Mouse (Mus musculus): ENCODE measurements at regions not wholly inside any gene's neighbourhood (a gene's known extent, or its start where the extent isn't known, plus 50 kb on each side); places are given as distances from the start of the nearest gene placed in this dataset.

GRCm38 (mm10) chr1:90406663-90407062 is 196.1 kb upstream of the Cops8 start:
- TF ChIP-seq CTCF (IDR thresholded peaks at IDR 0.05; ENCODE audit: insufficient read depth, low read length) (no peak), POLR2A (IDR thresholded peaks at IDR 0.05; ENCODE audit: borderline replicate concordance, extremely low read depth, low read depth, low read length) (no peak)
- Histone ChIP-seq H3K4me1 (ENCODE audit: control insufficient read depth, insufficient read depth, low read length) (peaks cover 5% of the 10 kb centered on the region; the same call in 1 of the 2 replicates), H3K4me3 (replicated peaks; ENCODE audit: extremely low read depth, low read depth, low read length) (no peak overlapping the region)
- 82% methylated on average over 6 of the region's 6 CpGs for WGBS
- no peak for DNase-seq

DNA sequence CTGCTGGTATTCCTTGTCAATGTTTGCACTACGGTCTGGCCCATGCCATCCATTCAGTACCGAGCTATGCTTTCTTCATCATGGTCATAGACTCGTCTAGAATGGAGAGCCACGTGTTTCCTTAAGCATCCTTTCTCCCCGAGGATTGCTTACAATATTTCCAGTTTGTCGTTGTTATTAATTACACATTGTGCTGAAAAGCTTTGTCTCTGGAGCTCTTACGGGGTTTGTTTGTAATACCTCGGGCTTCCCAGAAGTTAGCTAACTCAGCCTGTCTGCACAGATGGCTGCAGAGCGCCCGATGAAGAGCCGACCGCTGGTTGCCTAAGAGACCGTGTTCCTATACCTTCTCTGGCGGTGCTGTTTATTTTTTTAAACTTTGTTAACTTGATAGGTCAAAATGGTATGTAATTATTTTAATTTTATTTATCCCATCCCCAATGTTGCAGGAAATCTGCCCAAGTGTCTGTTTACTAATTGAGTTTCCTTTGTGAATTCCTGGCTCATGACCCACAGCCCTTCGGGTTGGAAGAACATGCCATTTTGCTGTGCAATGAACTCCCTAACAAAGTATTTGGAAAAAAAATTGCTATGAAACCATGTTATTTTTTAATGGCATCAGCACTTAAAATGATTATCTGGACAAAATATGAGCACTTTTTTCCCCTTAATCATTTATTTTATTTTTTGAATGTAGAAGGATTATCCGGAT is 194.1 kb upstream of the Cops8 start:
- no peak for DNase-seq
- Histone ChIP-seq H3K4me3 (replicated peaks; ENCODE audit: extremely low read depth, low read depth, low read length) (no peak overlapping the region), H3K4me1 (ENCODE audit: control insufficient read depth, insufficient read depth, low read length) (peaks cover 10% of the 10 kb centered on the region)
- TF ChIP-seq POLR2A (IDR thresholded peaks at IDR 0.05; ENCODE audit: borderline replicate concordance, extremely low read depth, low read depth, low read length), result no peak
- TF ChIP-seq CTCF (IDR thresholded peaks at IDR 0.05; ENCODE audit: insufficient read depth, low read length), result no peak
- 39% methylated on average over 16 of the region's 16 CpGs for WGBS

- TF ChIP-seq CTCF (IDR thresholded peaks at IDR 0.05; ENCODE audit: insufficient read depth, low read length), result no peak
- Histone ChIP-seq H3K4me1 (ENCODE audit: control insufficient read depth, insufficient read depth, low read length) (peaks cover 9% of the 10 kb centered on the region), H3K4me3 (replicated peaks; ENCODE audit: extremely low read depth, low read depth, low read length) (no peak overlapping the region)
- WGBS, result 52% methylated on average over 3 of the region's 3 CpGs
- no peak for DNase-seq
These were observed 193.5 kb upstream of the Cops8 start for GRCm38 (mm10) chr1:90409236-90409635.

- no peak for DNase-seq
- Histone ChIP-seq H3K4me1 (ENCODE audit: control insufficient read depth, insufficient read depth, low read length) (peaks cover 9% of the 10 kb centered on the region), H3K4me3 (replicated peaks; ENCODE audit: extremely low read depth, low read depth, low read length) (no peak overlapping the region)
- WGBS, result 44% methylated on average over 9 of the region's 9 CpGs
- TF ChIP-seq POLR2A (IDR thresholded peaks at IDR 0.05; ENCODE audit: borderline replicate concordance, extremely low read depth, low read depth, low read length), result no peak
These were observed 190.2 kb upstream of the Cops8 start for GRCm38 (mm10) chr1:90412511-90413045.

- 95% methylated on average over 4 of the region's 4 CpGs for WGBS
- Histone ChIP-seq H3K4me1 (ENCODE audit: control insufficient read depth, insufficient read depth, low read length) (peaks cover 6% of the 10 kb centered on the region), H3K4me3 (replicated peaks; ENCODE audit: extremely low read depth, low read depth, low read length) (no peak overlapping the region)
- no peak for DNase-seq
- TF ChIP-seq POLR2A (IDR thresholded peaks at IDR 0.05; ENCODE audit: borderline replicate concordance, extremely low read depth, low read depth, low read length), result no peak
These were observed 188.0 kb upstream of the Cops8 start for GRCm38 (mm10) chr1:90414751-90415150.

- Histone ChIP-seq H3K4me3 (replicated peaks; ENCODE audit: extremely low read depth, low read depth, low read length) (no peak overlapping the region), H3K4me1 (ENCODE audit: control insufficient read depth, insufficient read depth, low read length) (no peaks in the 10 kb centered on the region)
- no peak for TF ChIP-seq CTCF (IDR thresholded peaks at IDR 0.05; ENCODE audit: insufficient read depth, low read length)
- no peak for TF ChIP-seq POLR2A (IDR thresholded peaks at IDR 0.05; ENCODE audit: borderline replicate concordance, extremely low read depth, low read depth, low read length)
- 42% methylated on average over 13 of the region's 13 CpGs for WGBS
- DNase-seq, result no peak
These were observed 178.5 kb upstream of the Cops8 start for GRCm38 (mm10) chr1:90424066-90424821.

GRCm38 (mm10) chr1:90428334-90428733 is 174.4 kb upstream of the Cops8 start:
- Histone ChIP-seq H3K4me1 (ENCODE audit: control insufficient read depth, insufficient read depth, low read length) (no peaks in the 10 kb centered on the region), H3K4me3 (replicated peaks; ENCODE audit: extremely low read depth, low read depth, low read length) (no peak overlapping the region)
- no peak for DNase-seq
- 81% methylated on average over 6 of the region's 6 CpGs for WGBS
- TF ChIP-seq POLR2A (IDR thresholded peaks at IDR 0.05; ENCODE audit: borderline replicate concordance, extremely low read depth, low read depth, low read length), result no peak
- no peak for TF ChIP-seq CTCF (IDR thresholded peaks at IDR 0.05; ENCODE audit: insufficient read depth, low read length)

- TF ChIP-seq CTCF (IDR thresholded peaks at IDR 0.05; ENCODE audit: insufficient read depth, low read length) (no peak), POLR2A (IDR thresholded peaks at IDR 0.05; ENCODE audit: borderline replicate concordance, extremely low read depth, low read depth, low read length) (no peak)
- no peak for DNase-seq
- Histone ChIP-seq H3K4me3 (replicated peaks; ENCODE audit: extremely low read depth, low read depth, low read length) (no peak overlapping the region), H3K4me1 (ENCODE audit: control insufficient read depth, insufficient read depth, low read length) (no peaks in the 10 kb centered on the region)
- WGBS, result 73% methylated on average over 7 of the region's 7 CpGs
These were observed 174.0 kb upstream of the Cops8 start for GRCm38 (mm10) chr1:90428774-90429173.

DNA sequence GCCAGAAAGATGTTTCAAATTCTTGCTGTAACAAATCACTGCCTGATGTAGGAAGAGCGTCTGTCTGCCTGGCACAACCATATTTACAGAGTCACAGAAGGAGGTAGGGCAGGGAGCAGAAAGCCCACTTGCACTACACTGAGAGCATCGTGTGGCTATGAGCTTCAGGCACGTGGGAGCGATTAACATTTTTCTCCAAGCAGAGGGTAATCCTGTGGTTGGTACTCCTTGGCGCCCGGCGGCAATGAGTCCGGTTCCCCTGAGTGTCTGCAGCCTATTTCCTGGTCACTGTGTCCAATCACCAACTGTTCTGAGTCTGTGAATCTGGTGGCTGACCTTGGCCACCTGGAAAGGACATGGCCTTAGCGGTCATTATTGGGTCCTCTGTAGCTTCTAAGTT is 172.3 kb upstream of the Cops8 start:
- DNase-seq, result no peak
- H3K4me1 ChIP-seq (ENCODE audit: control insufficient read depth, insufficient read depth, low read length), result no peaks in the 10 kb centered on the region
- H3K4me3 ChIP-seq (replicated peaks; ENCODE audit: extremely low read depth, low read depth, low read length), result no peak overlapping the region
- WGBS, result 92% methylated on average over 9 of the region's 9 CpGs
- TF ChIP-seq CTCF (IDR thresholded peaks at IDR 0.05; ENCODE audit: insufficient read depth, low read length) (no peak), POLR2A (IDR thresholded peaks at IDR 0.05; ENCODE audit: borderline replicate concordance, extremely low read depth, low read depth, low read length) (no peak)

- no peak overlapping the region for H3K4me3 ChIP-seq (replicated peaks; ENCODE audit: extremely low read depth, low read depth, low read length)
- no peak for DNase-seq
- WGBS, result 70% methylated on average over 6 of the region's 6 CpGs
- TF ChIP-seq POLR2A (IDR thresholded peaks at IDR 0.05; ENCODE audit: borderline replicate concordance, extremely low read depth, low read depth, low read length) (no peak), CTCF (IDR thresholded peaks at IDR 0.05; ENCODE audit: insufficient read depth, low read length) (no peak)
- H3K4me1 ChIP-seq (ENCODE audit: control insufficient read depth, insufficient read depth, low read length), result no peaks in the 10 kb centered on the region
These were observed 171.0 kb upstream of the Cops8 start for GRCm38 (mm10) chr1:90431783-90432182.

Data from lung, adult 2 months (tissue).